Mouse (Mus musculus) MN1 (cell line): ENCODE measurements around the gene Peli2.

ENCODE experiments used
- DNase-seq: peaks from one replicate; pipeline ENCODE4 v3.0.0-alpha.2; 2016; ENCODE audit warnings: low spot score

Gene Peli2

DNA sequence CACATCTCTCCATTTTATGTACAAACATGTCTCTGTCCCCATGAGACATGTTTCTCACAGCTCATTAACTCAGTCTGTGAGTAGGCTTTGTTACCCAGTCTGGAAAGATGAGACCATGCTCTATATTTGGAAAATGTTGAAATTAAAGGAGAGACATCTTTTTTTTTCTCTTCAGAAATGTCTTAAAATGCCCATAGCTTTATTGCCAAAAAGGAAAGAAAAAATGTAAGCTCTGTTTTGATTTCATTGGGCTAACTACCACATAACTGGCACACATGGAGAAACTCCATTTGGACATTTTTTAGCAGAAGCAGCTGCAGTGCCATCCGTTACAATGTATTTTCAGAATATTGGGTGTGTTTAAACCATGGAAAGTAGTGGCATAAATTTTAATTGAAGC, 103.6 kb downstream of the Peli2 start:
- no peak for DNase-seq

DNA sequence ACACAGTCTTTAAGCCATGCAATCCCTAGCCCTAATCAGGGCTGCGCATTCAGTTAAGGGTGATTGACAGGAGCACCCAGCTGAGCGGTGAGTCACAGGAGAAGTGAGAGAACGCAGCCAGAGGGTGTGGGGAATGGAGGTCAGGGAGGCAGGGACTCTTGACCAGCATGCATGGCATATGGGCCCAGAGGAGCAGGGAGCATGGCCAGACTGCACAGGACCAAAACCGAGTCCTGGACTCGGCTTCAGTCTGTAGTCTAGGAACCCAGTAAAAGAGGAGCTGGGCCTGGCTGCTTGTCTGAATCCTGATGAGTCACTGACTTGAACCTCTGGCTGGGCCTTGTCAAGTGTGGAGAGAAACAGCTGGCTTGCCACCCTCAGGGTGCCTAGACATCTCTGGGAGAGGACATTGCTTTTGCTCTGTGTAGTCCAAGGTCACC, 104.3 kb downstream of the Peli2 start:
- no peak for DNase-seq

DNA sequence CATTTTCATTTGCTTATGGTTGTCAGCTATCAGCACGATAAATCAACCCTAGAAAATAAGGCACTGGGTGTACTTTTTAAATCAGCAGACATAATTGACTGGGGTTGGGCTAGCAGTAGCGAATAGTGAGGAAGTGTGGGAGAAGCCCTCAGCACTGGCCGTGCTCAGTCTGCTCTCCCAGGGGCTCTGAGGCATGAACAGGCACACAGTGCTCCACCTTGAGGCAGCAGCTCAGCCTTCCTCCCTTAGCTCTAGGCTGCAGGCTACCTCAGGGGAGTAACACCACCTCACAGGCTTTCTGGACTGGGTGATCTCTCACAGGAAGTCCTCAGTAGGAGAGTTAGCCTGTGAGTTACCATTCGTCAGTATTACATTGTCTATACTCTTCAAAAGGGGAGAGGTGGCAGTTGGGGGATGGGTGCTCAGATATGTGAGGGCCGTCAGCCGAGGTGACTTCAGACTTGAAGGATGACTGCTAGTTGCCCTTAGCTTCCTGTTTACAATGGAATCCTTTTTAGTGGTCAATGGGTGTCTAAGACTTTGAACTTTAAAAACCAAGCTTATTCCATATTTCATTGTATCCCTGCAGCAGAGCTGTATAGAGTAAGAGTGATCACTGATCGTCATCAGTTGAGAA, 105.3 kb downstream of the Peli2 start:
- no peak for DNase-seq

DNA sequence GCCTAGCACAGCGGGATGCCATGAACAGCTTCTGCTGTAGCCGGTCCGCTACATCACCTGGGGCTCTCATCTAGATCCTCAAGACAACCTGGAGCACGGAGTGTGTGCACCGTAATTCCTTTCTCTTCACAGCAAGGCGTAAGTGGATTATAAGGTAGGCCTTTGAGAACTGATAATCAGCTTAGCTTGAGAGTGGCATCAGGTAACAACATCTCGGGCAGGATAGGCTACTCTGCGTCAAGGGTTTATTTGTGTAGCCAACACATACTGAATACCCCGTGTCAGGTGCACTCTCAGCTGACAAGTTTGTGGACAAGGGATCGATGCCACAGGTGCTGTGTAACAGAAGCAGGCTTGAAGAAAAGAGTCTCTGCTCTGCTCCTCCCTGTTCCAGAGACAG, 106.1 kb downstream of the Peli2 start:
- no peak for DNase-seq

DNA sequence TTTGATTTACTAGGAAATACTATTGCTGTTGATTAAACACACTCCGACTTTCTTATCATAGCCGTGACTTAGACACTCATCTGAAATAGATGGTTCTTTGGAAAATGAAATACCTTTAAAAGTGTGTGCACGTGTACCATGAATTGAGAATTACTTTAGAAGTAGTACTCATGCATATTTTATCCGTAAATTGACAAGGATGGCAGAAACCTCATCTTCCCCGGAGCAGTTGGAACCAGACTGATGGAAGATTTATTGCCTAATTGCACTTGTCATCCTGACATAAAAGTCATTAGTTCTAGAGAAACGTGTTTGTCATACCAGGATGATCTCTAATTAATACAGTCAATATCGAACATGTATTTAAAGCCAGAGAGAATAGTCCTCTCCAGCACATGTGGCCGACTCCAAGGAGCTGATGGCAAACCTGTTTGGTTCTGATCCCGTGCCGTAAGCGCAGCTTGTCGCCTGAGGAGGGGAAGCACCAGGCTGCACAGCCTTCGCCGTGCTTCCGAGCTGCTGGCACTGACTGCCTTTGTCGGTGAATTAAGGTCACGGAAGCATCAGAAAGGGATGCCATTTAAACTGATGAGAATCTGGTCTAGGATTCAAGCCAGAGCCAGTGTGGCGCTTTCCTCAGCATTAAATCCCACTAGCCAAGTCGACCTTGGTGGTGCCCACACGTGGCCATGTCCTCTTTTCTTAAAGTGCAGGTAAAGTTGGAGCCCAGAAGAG, 114.3 kb downstream of the Peli2 start:
- no peak for DNase-seq

DNA sequence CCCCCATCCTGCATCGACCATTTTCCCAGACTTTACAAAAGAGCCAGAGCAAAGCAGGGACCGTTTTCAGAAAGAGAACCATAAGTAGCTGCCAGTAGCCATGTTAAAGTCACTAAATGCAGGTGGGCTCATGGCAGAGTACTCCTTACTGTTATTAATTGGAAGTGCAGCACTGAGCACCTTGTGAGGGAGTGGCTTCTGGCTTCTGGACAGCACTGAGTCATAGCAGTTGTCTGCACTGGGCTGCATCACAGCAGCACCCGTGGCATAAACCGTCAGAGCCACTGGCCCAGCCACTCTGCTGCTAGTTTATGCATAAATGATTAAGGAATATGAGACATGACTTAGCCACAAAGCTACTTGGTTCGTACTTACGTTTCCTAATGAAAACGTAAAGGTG, 120.7 kb downstream of the Peli2 start:
- DNase-seq, result no peak

DNA sequence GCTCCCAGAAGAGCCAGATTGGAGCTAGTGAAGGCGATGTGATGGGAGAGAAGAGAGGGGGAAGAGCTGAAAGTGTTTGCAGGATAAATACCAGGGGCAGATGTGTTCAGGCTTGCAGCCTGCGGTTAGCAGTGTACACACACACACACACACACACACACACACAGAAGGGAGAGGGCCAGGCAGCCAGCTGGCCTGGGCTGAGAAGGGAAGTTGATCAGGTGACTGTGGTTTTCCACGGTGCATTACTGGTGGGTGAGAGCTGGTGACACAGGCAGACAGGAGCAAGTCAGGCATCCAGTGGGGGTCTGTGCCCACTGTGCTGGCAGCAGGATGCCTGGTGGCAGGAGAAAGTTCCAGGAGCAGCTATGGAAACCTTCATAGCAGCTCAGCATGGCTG, 125.6 kb downstream of the Peli2 start:
- no peak for DNase-seq

DNA sequence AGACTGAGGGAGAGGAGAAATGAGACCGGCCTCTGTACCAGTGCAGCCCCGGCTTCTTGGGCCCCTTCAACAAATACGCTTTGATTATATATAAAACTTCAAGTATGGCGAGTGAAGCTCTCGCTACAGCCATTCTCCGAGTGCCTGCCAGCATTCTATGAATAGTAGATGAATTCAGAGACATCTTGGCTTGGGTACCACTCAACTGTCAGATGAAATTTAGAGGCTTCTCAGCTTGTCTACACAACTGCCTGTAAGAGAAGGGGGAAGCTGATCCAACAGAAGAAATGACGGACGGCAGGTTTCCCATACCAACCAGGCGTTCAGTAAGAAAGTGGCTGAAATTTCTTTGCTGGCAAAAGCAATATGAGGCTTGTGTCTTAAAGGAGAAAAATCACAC, 126.3 kb downstream of the Peli2 start:
- no peak for DNase-seq

DNA sequence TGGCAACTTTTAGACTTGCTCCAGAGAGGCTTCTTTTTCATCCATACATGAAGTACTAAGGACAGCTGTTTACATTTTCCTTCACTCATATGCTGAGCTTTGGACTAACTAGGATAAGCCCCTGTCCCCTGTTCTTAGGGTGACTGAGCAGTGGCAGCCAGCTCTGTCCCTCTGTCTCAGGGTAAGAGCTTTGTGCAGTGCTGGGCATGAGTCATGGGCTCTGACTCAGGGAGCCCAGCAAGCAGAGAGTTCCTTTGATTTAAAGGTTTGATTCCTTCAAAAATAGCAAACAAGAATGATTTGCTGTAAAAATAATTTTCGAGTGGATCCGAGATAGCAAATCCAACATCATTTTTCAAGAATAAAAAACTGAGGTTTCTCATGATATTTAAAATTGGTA, 128.8 kb downstream of the Peli2 start:
- DNase-seq, result no peak

DNA sequence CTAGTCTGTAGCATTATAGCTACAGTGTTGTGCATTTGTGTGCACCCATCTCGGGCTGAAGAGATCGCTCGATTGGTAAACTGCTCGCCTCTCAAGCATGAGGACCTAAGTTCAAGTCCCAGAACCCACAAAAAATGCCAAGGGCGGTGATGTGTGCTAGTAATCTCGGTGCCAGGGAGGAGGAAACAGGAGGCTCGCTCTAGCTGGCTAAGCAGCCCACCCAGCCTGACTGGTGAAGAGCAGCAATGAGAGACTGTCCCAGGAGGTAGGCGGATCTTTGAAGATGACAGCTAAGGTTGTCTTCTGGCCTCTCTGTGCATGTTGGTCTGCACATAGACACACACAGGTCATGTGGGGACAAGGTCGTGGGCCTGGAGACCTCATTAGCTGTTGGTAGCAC, 129.3 kb downstream of the Peli2 start:
- DNase-seq, result no peak

DNA sequence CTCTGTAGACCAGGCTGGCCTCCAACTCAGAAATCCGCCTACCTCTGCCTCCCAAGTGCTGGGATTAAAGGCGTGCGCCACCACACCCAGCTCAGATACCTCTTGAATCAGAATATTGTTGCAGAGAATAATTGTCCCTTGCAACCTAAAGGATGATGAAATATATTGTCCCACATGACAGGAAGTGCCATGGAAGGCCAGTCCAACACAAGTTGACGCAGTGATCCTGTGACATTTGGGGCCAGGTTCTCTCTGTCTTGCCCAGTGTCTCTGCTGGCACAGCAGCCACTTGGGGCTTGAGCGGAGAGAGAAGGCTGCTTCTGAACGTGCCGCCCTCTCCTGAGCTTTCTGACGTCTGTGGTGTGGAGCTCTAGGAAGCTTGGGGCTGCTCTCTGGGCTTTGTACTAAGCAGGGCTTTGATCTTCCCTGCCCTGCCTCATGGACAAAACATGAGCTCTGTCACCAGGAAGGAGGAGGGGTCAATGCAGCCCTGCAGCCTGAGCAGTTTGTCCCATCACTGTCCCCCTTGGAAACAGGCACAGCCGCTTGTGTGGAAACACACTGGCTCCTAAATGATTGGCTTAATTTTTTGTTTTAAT, 130.9 kb downstream of the Peli2 start:
- no peak for DNase-seq

DNA sequence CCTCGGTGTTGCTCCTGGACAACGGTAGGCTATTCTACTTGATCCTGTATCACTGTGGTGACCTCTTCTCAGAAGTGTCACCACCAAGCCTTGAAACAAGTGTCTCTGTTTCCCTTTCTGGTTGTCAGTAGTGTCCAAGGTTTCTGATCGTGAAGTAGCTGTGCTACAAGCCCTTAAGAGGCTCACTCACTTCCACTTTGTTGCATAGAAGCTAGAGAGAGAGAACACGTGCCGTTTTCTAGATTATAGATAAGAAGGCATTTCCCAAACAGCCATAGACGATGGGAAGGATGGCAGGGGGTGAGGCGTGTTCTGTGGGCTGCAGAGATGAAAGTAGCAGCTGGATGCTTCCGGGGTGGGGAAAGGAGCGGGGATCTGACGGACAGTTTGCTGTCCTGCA, 132.6 kb downstream of the Peli2 start:
- no peak for DNase-seq

DNA sequence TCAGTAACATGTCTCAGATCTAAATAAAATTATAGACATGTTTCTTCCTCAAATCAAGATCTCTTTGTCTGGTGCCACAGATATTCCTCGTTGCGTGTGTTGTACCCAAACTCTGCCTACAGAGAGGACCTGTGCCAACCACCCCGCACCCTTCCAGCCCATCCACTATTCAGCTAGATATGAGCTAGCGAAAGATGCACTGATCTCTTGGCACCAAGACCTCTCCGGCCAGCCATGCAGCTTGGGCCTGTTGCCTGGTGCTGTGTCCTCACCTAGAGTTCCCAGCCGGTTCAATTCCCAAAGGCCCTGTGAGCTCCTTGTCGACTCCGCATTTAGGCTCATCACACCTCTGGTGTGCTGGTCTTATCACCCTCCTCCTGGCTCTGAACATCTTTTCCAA, 134.1 kb downstream of the Peli2 start:
- DNase-seq, result no peak

DNA sequence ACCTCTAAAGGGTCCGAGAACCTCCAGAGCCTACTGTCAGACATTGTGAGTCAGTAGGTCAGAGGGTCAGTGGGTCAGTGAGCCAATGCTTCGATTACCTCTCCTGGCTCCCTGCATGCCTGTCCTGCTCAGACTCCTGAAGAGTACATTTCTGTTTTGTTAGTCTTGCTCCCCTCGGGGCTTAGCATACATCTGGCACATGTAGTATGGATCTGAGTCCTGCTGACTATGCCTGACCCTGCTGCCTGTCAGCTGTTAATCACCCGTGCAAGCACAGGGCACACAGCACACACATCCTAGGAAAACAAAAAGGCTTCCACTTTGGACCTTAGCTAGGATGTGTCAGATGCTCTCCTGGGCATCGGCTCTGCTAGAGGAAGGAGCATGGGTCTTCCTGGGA, 134.7 kb downstream of the Peli2 start:
- DNase-seq, result no peak

DNA sequence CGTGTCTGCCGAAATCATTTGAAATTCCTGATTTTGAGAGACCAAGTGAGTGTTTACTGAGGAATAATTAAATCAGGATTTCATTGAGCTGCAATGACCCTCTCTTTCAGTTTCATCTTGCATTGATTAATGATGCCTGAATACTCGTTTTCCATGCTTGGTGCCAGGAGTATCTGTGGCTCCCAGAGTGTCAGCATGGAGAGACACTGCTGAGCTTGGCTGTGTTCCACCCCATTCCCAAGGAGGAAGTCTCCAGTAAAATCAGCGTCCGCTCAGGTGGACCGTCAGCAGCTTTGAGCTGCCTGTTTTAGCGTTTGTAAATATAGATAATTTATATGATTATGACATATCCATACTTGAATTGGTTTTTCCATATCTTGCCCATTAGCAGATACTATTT, 137.1 kb downstream of the Peli2 start:
- DNase-seq, result no peak

DNA sequence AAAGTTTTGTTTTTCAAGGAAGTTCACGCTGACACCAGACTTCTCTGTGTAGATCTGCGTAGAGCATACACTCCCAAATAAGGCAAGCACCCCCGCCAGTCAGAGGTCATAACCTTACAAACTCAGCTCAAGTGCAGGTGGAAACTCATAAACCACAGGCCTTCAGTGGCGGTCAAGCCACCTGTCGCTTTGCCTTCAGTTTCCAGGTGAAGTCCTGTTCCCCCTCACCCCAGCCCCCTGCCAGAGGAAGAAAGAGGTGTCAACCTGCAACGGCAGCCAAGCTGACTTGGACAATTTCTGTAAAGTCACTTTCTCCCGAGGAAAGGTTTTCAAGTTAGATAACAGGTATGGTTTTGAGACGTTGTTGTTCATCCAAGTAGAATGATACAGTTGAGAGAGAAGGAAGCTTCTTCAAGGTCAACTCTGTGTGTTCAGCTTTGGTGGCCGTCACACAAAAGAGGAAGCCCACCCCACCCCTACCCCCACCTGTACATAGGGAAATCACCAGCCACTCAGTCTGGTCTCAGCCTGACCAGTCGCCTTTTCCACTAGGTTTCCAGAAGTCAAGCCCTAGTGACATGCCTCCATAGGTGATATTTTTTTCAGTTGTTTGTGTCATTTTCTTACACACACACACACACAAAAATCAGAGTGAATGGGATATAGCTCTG, 138.2 kb downstream of the Peli2 start:
- no peak for DNase-seq

DNA sequence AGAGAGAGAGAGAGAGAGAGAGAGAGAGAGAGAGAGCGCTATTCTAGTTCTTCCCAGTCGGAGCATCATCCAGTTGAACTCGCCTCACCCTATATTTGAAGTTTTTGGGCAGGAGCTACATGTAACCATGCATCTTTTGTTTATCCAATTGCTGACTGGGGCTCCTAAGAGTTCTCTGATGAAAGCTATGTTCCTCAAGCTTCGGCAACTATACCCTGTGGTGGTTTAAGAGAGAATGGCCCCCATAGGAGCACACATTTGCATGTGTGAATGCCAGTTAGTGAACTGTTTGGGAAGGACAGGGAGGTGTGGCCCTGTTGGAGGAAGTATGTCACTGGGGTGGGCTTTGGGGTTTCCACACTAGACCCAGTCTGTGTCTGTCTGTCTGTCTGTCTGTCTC, 142.5 kb downstream of the Peli2 start:
- DNase-seq, result no peak

DNA sequence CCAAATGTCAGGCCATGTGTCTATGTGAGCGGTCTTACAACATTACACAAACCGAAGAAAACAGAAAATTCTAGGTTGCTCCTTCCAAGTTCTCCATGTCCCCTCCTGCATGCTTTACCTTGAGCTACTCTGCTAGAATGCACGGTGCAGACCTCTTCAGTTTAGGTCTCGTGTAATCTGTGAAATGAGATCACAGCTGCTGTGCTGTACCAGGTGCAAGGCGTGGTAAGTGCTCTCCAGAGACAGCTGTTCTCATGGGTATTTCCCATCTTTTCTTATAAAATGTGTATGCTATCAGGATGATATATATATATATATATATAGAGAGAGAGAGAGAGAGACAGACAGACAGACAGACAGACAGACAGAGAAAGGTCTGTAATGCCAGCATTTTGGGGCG, 146.1 kb downstream of the Peli2 start:
- DNase-seq, result no peak

DNA sequence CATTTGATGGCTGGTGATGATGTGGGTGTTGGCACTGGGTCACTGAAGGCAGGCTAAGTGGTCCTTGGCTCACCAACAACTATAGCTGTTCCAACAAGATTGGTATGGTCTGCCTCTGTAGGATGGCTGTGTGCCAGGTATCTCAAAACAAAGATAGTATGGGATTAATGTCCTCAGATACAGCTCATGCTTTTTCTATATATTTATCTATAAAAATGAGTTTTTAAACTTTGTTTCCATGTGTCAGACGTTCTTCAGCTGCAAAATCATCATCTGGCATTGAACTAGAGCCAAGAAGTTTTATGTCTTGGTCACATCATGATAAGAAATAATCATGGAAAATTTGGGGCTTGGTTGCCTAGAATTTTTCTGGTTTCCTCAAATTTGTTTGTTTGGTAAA, 157.7 kb downstream of the Peli2 start:
- no peak for DNase-seq

DNA sequence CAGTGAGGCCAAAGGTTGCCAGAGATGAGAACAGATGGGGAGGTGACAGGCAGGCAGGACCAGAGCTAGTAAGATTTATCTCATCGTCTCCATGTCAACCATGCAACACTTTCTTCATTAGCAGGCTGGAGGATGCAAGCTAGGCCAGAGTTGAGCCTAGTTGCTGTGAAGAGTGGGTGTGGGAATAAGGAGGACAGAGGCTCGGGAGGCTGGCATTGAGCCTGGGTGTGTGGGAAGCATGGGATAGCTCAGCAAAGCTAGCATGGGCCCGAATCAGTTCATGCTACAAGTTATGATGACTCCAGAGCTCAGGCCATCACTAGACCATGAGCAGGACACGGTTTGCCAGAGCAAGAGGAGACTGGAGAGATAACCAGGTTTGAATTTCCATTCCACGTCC, 166.3 kb downstream of the Peli2 start:
- no peak for DNase-seq

DNA sequence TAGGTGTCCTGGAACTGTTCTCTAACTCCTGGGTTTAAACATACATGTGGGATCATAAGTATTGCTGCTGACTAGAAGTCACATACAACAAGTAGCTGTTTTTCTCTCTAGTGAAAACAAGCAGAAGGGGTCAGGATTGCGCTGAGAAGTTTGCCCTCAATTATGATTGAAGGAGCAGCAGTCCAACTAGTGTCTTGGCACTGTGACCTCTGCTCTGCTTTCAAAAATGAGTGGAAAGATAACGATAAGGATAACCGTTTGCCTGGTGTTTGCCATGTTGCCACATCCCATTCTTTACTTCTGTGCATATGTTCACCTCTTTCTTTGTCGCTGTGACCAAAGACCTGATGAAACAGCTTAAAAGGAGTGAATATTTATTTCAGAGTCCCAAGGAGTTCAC, 167.0 kb downstream of the Peli2 start:
- DNase-seq, result no peak

DNA sequence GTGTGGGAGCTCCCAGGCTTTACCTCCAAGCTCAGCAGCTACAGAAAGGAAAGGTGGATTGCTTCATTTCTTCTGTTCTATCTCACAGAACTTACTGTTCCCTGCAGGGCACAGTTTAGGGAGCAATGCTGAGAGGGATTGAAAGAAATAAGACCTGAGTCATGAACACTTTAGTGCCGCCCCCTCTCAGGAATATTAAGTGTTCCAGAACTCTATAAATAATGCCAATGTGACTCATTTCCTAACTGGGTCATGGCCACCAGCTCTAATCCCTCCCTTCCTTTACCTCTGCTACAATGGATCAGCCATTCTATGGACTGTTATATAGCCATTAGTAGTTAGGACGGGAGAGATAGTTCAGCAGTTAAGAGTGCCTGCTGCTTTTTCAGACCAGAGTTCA, 168.0 kb downstream of the Peli2 start:
- DNase-seq, result no peak
